Mouse (Mus musculus) embryonic facial prominence, embryonic 11.5 days (tissue): ENCODE results near the gene Id1. TPM values are rescaled to one million over a fixed set of nuclear protein-coding genes. Genes with fewer than 3 reads are reported as not detected.

Experiments
- ATAC-seq: fragments of 200-750 bp; cut with Nextera tagmentation; replicated peaks from 2 replicates; pipeline ENCODE4 v1.8.0; 2017; ENCODE audit warnings: low read depth; ENCODE audit not compliant: insufficient number of reproducible peaks, low FRiP score, low TSS enrichment
- DNase-seq: peaks from one replicate; pipeline ENCODE4 v3.0.0-alpha.2; 2015; ENCODE audit warnings: low spot score
- H3K27ac ChIP-seq: fragments of 300-500 bp; sonication (generic); replicated peaks from 2 replicates; pipeline ENCODE4 v1.5.1; 2014; ENCODE audit warnings: mild to moderate bottlenecking, low read depth, low read length, control low read depth
- H3K27me3 ChIP-seq: fragments of 300-500 bp; sonication (generic); 2 replicates; pipeline ENCODE4 v1.6.1; 2014; ENCODE audit warnings: mild to moderate bottlenecking, low read length, moderate library complexity, mixed read lengths; ENCODE audit not compliant: control insufficient read depth, insufficient read depth
- H3K36me3 ChIP-seq: fragments of 300-500 bp; sonication (generic); replicated peaks from 2 replicates; pipeline ENCODE4 v1.6.1; 2014; ENCODE audit warnings: low read depth, mild to moderate bottlenecking, low read length, moderate library complexity, mixed read lengths; ENCODE audit not compliant: control insufficient read depth, insufficient read depth
- H3K4me1 ChIP-seq: fragments of 300-500 bp; sonication (generic); 2 replicates; pipeline ENCODE4 v1.6.1; 2014; ENCODE audit warnings: low read length, mixed read lengths; ENCODE audit not compliant: control insufficient read depth, insufficient read depth
- H3K4me2 ChIP-seq: fragments of 300-500 bp; sonication (generic); 2 replicates; pipeline ENCODE4 v1.6.1; 2014; ENCODE audit warnings: low read depth, mild to moderate bottlenecking, control low read depth, low read length, moderate library complexity
- H3K4me3 ChIP-seq: fragments of 300-500 bp; sonication (generic); 2 replicates; pipeline ENCODE4 v1.5.1; 2014; ENCODE audit warnings: low read depth, low read length, control low read depth
- H3K9ac ChIP-seq: fragments of 300-500 bp; sonication (generic); replicated peaks from 2 replicates; pipeline ENCODE4 v1.6.1; 2014; ENCODE audit warnings: mild to moderate bottlenecking, control low read depth, low read length
- H3K9me3 ChIP-seq: fragments of 300-500 bp; sonication (generic); replicated peaks from 2 replicates; pipeline ENCODE4 v1.6.1; 2016; ENCODE audit warnings: mild to moderate bottlenecking, low read length, inconsistent platforms, mixed read lengths; ENCODE audit not compliant: control insufficient read depth
- WGBS: fragments of 180-500 bp; shearing (Covaris S2); extraction: QIAGEN DNeasy Blood & Tissue Kit; methylation state at CpG from one replicate; pipeline ENCODE4 v1.1.7; 2014; 5-methylcytosine and 5-hydroxymethylcytosine counted together
- microRNA-seq: library from miRNA; unstranded; fragments of <30 nt; microRNA quantifications from one replicate; pipeline ENCODE4, GENCODE M21; 2016; ENCODE audit warnings: borderline number of aligned reads
- polyA plus RNA-seq: library from polyadenylated mRNA; unstranded; fragments of >200 nt; fragmentation: Nextera tagmentation; extraction: Ambion mirVana; gene quantifications from 2 replicates; pipeline ENCODE4 v1.2.1, GENCODE M21; 2014

The Id1 gene
- polyA plus RNA-seq, 1 experiment from 2014 or later, result 179 TPM

GRCm38 (mm10) chr2:152783241-152783640, 47.2 kb downstream of the Id1 start:
- no peaks in the 10 kb centered on the region for H3K4me1 ChIP-seq
- H3K4me2 ChIP-seq, result no peak overlapping the region
- no peak overlapping the region for H3K4me3 ChIP-seq
- DNase-seq, result no peak
- WGBS, result 89% methylated on average over 5 of the region's 5 CpGs
- no peaks in the 10 kb centered on the region; the same call in none of the 2 replicates for H3K36me3 ChIP-seq
- ATAC-seq, result no peak
- no peak overlapping the region for H3K27ac ChIP-seq
- H3K27me3 ChIP-seq, result no peaks in the 10 kb centered on the region
- H3K9me3 ChIP-seq, result no peaks in the 10 kb centered on the region
- H3K9ac ChIP-seq, result no peak overlapping the region

- ATAC-seq (no peak), DNase-seq (no peak)
- 95% methylated on average over 8 of the region's 8 CpGs for WGBS
- Histone ChIP-seq H3K9ac (no peak overlapping the region), H3K4me2 (no peak overlapping the region), H3K9me3 (no peaks in the 10 kb centered on the region), H3K27me3 (no peaks in the 10 kb centered on the region), H3K27ac (no peak overlapping the region), H3K36me3 (no peaks in the 10 kb centered on the region; the same call in none of the 2 replicates), H3K4me3 (no peak overlapping the region), H3K4me1 (no peaks in the 10 kb centered on the region)
Measured at GRCm38 (mm10) chr2:152784640-152785039, 48.6 kb downstream of the Id1 start.

- no peaks in the 10 kb centered on the region; the same call in none of the 2 replicates for H3K36me3 ChIP-seq
- no peak overlapping the region for H3K4me2 ChIP-seq
- no peak overlapping the region for H3K4me3 ChIP-seq
- H3K4me1 ChIP-seq, result no peaks in the 10 kb centered on the region
- H3K9ac ChIP-seq, result no peak overlapping the region
- no peaks in the 10 kb centered on the region for H3K9me3 ChIP-seq
- H3K27me3 ChIP-seq, result no peaks in the 10 kb centered on the region
- no peak overlapping the region; the same call in 1 of the 2 replicates for H3K27ac ChIP-seq
- 50% methylated on average over 18 of the region's 18 CpGs for WGBS
- DNase-seq (no peak), ATAC-seq (no peak)
Measured at GRCm38 (mm10) chr2:152785446-152786350, 49.6 kb downstream of the Id1 start.

Small RNA genes within 50 kb of the gene (microRNA-seq; reads per million reads assigned to microRNA genes)
- not detected for gene Gm23802

Other genes with a start within 250 kb of the Id1 start
- gene Defb22, start 246.1 kb upstream of the Id1 start, polyA plus RNA-seq, result not detected in 2 replicates
- gene Defb26, start 224.6 kb upstream of the Id1 start, polyA plus RNA-seq, result not detected in 2 replicates
- not detected in 2 replicates for gene Defb28, start 218.0 kb upstream of the Id1 start, polyA plus RNA-seq
- not detected in 2 replicates for gene Defb29, start 196.2 kb upstream of the Id1 start, polyA plus RNA-seq
- gene Gm17416, start 166.9 kb upstream of the Id1 start, polyA plus RNA-seq, result not detected in 2 replicates
- not detected in 2 replicates for gene Defb21, start 163.5 kb upstream of the Id1 start, polyA plus RNA-seq
- not detected in 2 replicates for gene Defb19, start 155.9 kb upstream of the Id1 start, polyA plus RNA-seq
- not detected in 2 replicates for gene Defb45, start 136.9 kb upstream of the Id1 start, polyA plus RNA-seq
- gene Defb36, start 131.9 kb upstream of the Id1 start, polyA plus RNA-seq, result not detected in 2 replicates
- not detected in 2 replicates for gene Defb25, start 113.2 kb upstream of the Id1 start, polyA plus RNA-seq
- 0.36 and 0.91 TPM in 2 replicates for gene Rem1, start 109.3 kb upstream of the Id1 start, polyA plus RNA-seq
- 115 and 118 TPM in 2 replicates for gene H13, start 66.8 kb upstream of the Id1 start, polyA plus RNA-seq
- 40.6 and 45.1 TPM in 2 replicates for gene Mcts2, start 49.2 kb upstream of the Id1 start, polyA plus RNA-seq
- gene Cox4i2, start 17.9 kb downstream of the Id1 start, polyA plus RNA-seq, result 9.8 and 11.1 TPM in 2 replicates
- 100 and 107 TPM in 2 replicates for gene Bcl2l1, start 95.5 kb downstream of the Id1 start, polyA plus RNA-seq
- 170 and 190 TPM in 2 replicates for gene Tpx2, start 111.7 kb downstream of the Id1 start, polyA plus RNA-seq
- gene Mylk2, start 175.1 kb downstream of the Id1 start, polyA plus RNA-seq, result 0.08 TPM in 1 of 2 replicates, not detected in the other
- gene Foxs1, start 197.0 kb downstream of the Id1 start, polyA plus RNA-seq, result 0.74 and 0.79 TPM in 2 replicates
- gene Dusp15, start 215.4 kb downstream of the Id1 start, polyA plus RNA-seq, result 0.45 and 1.00 TPM in 2 replicates
- 0.89 and 1.6 TPM in 2 replicates for gene Ttll9, start 226.2 kb downstream of the Id1 start, polyA plus RNA-seq